Mouse (Mus musculus): ENCODE measurements around the gene Hmgb1. TPM values are rescaled to one million over a fixed set of nuclear protein-coding genes. Genes with fewer than 3 reads are reported as not detected.

The Hmgb1 gene
- polyA plus RNA-seq, 1 experiment from 2014 or later, result 1,827 TPM

- Histone ChIP-seq H3K4me1 (no peaks in the 10 kb centered on the region), H3K36me3 (ENCODE audit: poor library complexity, severe bottlenecking) (no peaks in the 10 kb centered on the region), H3K9ac (no peak overlapping the region), H3K4me2 (no peak overlapping the region), H3K27ac (no peak overlapping the region), H3K27me3 (no peaks in the 10 kb centered on the region), H3K4me3 (no peak overlapping the region), H3K9me3 (replicated peaks) (no peaks in the 10 kb centered on the region; the same call in 1 of the 2 replicates)
- ATAC-seq, result no peak
- WGBS, result 67% methylated on average over 8 of the region's 8 CpGs
Observed at GRCm38 (mm10) chr5:149067501-149067961, 116.8 kb downstream of the Hmgb1 start.

- 88% methylated on average over 1 of the region's 1 CpGs for WGBS
- Histone ChIP-seq H3K9me3 (replicated peaks) (no peaks in the 10 kb centered on the region), H3K36me3 (ENCODE audit: poor library complexity, severe bottlenecking) (no peaks in the 10 kb centered on the region), H3K4me3 (no peak overlapping the region), H3K4me2 (no peak overlapping the region), H3K9ac (no peak overlapping the region), H3K27ac (no peak overlapping the region), H3K4me1 (no peaks in the 10 kb centered on the region), H3K27me3 (no peaks in the 10 kb centered on the region)
- ATAC-seq, result no peak
Observed at GRCm38 (mm10) chr5:149062833-149063232, 121.5 kb downstream of the Hmgb1 start.

DNA sequence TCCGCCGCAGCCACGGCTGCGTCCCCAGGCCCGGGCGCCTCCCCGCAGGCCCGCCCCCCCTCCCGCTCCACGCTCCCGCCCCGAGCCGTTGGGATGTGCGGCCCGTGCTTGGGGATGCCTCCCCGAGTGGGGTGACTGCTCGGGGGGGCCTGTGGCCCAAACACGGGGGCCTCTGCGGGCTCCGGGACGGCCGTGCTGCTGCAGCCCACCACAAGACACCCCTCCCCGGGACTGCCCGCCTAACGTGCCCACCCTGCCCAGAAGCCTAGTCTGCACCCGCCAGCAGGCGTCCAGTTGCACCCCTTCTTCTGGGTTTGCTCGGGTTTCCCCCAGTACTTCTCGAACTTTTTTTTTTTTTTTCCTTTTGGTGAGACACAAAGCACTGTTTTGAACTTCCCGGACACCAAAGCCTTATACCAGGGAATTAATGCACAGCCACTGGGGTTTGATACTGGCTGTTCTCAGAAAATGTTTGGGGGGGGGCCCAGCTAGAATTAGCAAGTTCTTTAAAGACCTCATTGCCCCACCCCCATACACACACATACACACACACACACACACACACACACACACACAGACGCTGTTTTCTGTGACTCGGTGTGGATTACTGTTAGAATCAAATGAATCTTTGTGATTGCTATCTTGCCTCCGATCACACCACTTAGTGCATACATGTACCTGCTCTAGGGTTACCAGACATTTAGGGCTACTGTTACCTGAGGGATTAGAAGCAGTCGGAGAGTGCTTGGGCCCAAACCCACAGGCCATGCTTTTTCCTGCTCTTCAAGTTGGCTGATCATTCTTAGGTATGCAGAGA is 130.7 kb downstream of the Hmgb1 start:
- Histone ChIP-seq H3K4me2 (peak overlapping the region; percentile 88), H3K36me3 (ENCODE audit: poor library complexity, severe bottlenecking) (peaks cover 17% of the 10 kb centered on the region), H3K4me3 (peak overlapping the region; percentile 84), H3K9ac (peak overlapping the region; percentile 76), H3K4me1 (peaks cover 29% of the 10 kb centered on the region), H3K27me3 (no peaks in the 10 kb centered on the region), H3K9me3 (replicated peaks) (no peaks in the 10 kb centered on the region), H3K27ac (peak overlapping the region; percentile 100)
- 3% methylated on average over 21 of the region's 34 CpGs for WGBS
- ATAC-seq, result peak; percentile 55; the same call in 1 of the 2 replicates

GRCm38 (mm10) chr5:149052421-149053338 is 131.6 kb downstream of the Hmgb1 start:
- Histone ChIP-seq H3K4me1 (peaks cover 29% of the 10 kb centered on the region), H3K9ac (peak overlapping the region; percentile 99), H3K4me2 (peak overlapping the region; percentile 88), H3K27ac (peak overlapping the region; percentile 100), H3K27me3 (no peaks in the 10 kb centered on the region), H3K4me3 (peak overlapping the region; percentile 84), H3K36me3 (ENCODE audit: poor library complexity, severe bottlenecking) (peaks cover 17% of the 10 kb centered on the region), H3K9me3 (replicated peaks) (no peaks in the 10 kb centered on the region)
- 1% methylated on average over 65 of the region's 110 CpGs for WGBS
- peak; percentile 97 for ATAC-seq

DNA sequence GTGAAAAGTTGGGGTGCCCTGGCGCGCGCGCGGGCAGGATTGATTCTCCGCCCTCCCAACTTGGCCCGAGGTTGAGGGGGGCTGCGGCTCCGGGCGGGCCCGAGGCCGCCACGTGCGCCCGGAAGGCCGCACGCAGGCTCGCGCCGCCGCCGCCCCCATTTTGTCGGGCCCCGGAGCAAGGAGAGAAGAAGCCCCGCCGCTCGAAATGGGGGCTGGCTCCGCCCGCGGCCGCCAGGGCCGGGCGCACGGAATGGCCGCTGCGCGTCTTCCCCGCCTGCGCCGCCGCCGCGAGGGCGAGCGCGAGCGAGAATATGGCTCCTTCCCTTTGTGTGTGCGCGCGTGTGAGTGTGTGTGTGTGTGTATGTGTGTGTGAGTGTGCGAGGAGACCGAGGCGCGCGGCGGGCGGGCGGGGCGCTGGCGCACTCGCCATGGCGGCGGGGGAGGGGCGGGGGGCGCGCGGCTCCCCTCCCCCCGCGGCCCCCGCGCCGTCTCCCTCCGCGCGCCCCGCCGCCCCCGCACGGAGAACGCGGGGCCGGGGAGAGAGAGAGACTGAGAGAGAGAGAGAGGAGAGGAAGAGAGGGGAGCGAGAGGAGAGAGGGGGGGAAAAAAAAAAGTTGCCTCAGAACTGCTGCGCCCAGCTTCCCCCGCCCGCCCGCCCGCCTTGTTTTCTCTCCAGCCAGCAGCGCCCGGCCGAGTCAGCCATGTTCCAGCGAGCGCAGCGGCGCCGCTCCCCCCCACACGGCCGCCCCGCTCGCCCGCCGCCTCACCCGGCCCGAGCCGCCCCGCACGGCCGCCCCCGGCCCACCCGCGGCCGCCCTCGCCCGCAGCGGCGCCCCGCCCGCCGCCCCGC is 132.5 kb downstream of the Hmgb1 start:
- Histone ChIP-seq H3K27me3 (no peaks in the 10 kb centered on the region), H3K9ac (peak overlapping the region; percentile 99), H3K4me3 (peak overlapping the region; percentile 84), H3K27ac (peak overlapping the region; percentile 100), H3K9me3 (replicated peaks) (no peaks in the 10 kb centered on the region), H3K4me1 (peaks cover 29% of the 10 kb centered on the region), H3K4me2 (peak overlapping the region; percentile 94), H3K36me3 (ENCODE audit: poor library complexity, severe bottlenecking) (peaks cover 19% of the 10 kb centered on the region)
- peak; percentile 34 for ATAC-seq
- WGBS, result under 1% methylated on average over 57 of the region's 120 CpGs

- H3K4me2 ChIP-seq, result peak overlapping the region; percentile 94
- H3K4me1 ChIP-seq, result peaks cover 29% of the 10 kb centered on the region
- no peaks in the 10 kb centered on the region for H3K27me3 ChIP-seq
- WGBS, result under 1% methylated on average over 27 of the region's 27 CpGs
- ATAC-seq, result no peak
- peak overlapping the region; percentile 84 for H3K4me3 ChIP-seq
- no peaks in the 10 kb centered on the region for H3K9me3 ChIP-seq (replicated peaks)
- peaks cover 25% of the 10 kb centered on the region for H3K36me3 ChIP-seq (ENCODE audit: poor library complexity, severe bottlenecking)
- H3K9ac ChIP-seq, result peak overlapping the region; percentile 99
- peak overlapping the region; percentile 100 for H3K27ac ChIP-seq
Observed at GRCm38 (mm10) chr5:149051194-149051570, 133.1 kb downstream of the Hmgb1 start.

- no peaks in the 10 kb centered on the region for H3K9me3 ChIP-seq (replicated peaks)
- H3K27ac ChIP-seq, result peak overlapping the region; percentile 100; the same call in 1 of the 2 replicates
- WGBS, result 24% methylated on average over 10 of the region's 10 CpGs
- H3K27me3 ChIP-seq, result no peaks in the 10 kb centered on the region
- peaks cover 30% of the 10 kb centered on the region for H3K36me3 ChIP-seq (ENCODE audit: poor library complexity, severe bottlenecking)
- H3K4me2 ChIP-seq, result peak overlapping the region; percentile 94
- H3K4me1 ChIP-seq, result peaks cover 29% of the 10 kb centered on the region
- no peak for ATAC-seq
- peak overlapping the region; percentile 99 for H3K9ac ChIP-seq
- H3K4me3 ChIP-seq, result peak overlapping the region; percentile 84
Observed at GRCm38 (mm10) chr5:149050588-149051160, 133.6 kb downstream of the Hmgb1 start.

GRCm38 (mm10) chr5:149049435-149049834 is 134.9 kb downstream of the Hmgb1 start:
- 74% methylated on average over 3 of the region's 3 CpGs for whole genome bisulfite sequencing
- no peaks in the 10 kb centered on the region for H3K27me3 ChIP-seq
- H3K4me1 ChIP-seq, result peaks cover 29% of the 10 kb centered on the region
- H3K9me3 ChIP-seq (replicated peaks), result no peaks in the 10 kb centered on the region
- no peak for ATAC-seq
- H3K9ac ChIP-seq, result no peak overlapping the region
- H3K36me3 ChIP-seq (ENCODE audit: poor library complexity, severe bottlenecking), result peaks cover 38% of the 10 kb centered on the region
- peak overlapping the region; percentile 94 for H3K4me2 ChIP-seq
- peak overlapping the region; percentile 84; the same call in 1 of the 2 replicates for H3K4me3 ChIP-seq
- no peak overlapping the region for H3K27ac ChIP-seq

GRCm38 (mm10) chr5:149048961-149049360 is 135.3 kb downstream of the Hmgb1 start:
- no peak overlapping the region for H3K27ac ChIP-seq
- H3K4me1 ChIP-seq, result peaks cover 28% of the 10 kb centered on the region
- H3K9me3 ChIP-seq (replicated peaks), result no peaks in the 10 kb centered on the region
- no peak overlapping the region for H3K4me3 ChIP-seq
- H3K36me3 ChIP-seq (ENCODE audit: poor library complexity, severe bottlenecking), result peaks cover 38% of the 10 kb centered on the region
- WGBS, result 88% methylated on average over 1 of the region's 1 CpGs
- H3K27me3 ChIP-seq, result no peaks in the 10 kb centered on the region
- no peak overlapping the region for H3K4me2 ChIP-seq
- ATAC-seq, result no peak
- no peak overlapping the region for H3K9ac ChIP-seq

DNA sequence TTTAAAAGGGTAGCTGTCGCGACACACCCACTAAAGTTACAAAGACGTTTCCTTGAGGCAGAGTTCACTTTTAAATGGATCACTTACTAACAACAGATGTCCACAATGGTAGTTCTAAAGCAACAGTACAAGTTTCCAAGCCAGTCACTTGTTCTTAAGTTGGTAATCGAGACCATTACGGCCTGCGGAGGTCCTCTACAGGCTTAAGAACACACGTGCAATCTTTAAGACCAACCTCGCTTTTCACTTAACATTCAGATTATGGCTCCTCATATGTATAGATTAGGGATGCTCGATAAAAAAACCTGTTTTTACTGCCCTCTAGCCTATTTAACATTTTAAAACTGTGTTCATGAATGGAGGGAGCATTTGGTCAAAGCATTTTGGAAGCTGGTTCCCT is 137.6 kb downstream of the Hmgb1 start:
- H3K27ac ChIP-seq, result no peak overlapping the region
- no peaks in the 10 kb centered on the region for H3K27me3 ChIP-seq
- WGBS, result 81% methylated on average over 9 of the region's 9 CpGs
- ATAC-seq, result no peak
- peaks cover 38% of the 10 kb centered on the region for H3K36me3 ChIP-seq (ENCODE audit: poor library complexity, severe bottlenecking)
- no peak overlapping the region for H3K4me2 ChIP-seq
- peaks cover 20% of the 10 kb centered on the region for H3K4me1 ChIP-seq
- no peaks in the 10 kb centered on the region for H3K9me3 ChIP-seq (replicated peaks)
- H3K4me3 ChIP-seq, result no peak overlapping the region
- no peak overlapping the region for H3K9ac ChIP-seq

GRCm38 (mm10) chr5:149045470-149046085 is 138.7 kb downstream of the Hmgb1 start:
- H3K27ac ChIP-seq, result no peak overlapping the region

More at GRCm38 (mm10) chr5:149045470-149046085, 138.7 kb downstream of the Hmgb1 start:
- peaks cover 38% of the 10 kb centered on the region for H3K36me3 ChIP-seq (ENCODE audit: poor library complexity, severe bottlenecking)
- WGBS, result 81% methylated on average over 9 of the region's 9 CpGs
- H3K9me3 ChIP-seq (replicated peaks), result no peaks in the 10 kb centered on the region
- H3K27me3 ChIP-seq, result no peaks in the 10 kb centered on the region
- peaks cover 17% of the 10 kb centered on the region for H3K4me1 ChIP-seq
- H3K4me3 ChIP-seq, result no peak overlapping the region
- ATAC-seq, result no peak
- H3K4me2 ChIP-seq, result no peak overlapping the region
- H3K9ac ChIP-seq, result no peak overlapping the region
